Mouse (Mus musculus) liver, adult (tissue): Measurements from ENCODE around the gene Pparg.

Source experiments
- GATA4 ChIP-seq: IDR thresholded peaks from 2 replicates; pipeline ENCODE4 v1.6.1; 2014; ENCODE audit warnings: mild to moderate bottlenecking, low read length; ENCODE audit not compliant: insufficient replicate concordance

Pparg gene

GRCm38 (mm10) chr6:115471956-115472355, 111.2 kb downstream of the Pparg start:
- no peak for TF ChIP-seq GATA4

GRCm38 (mm10) chr6:115477081-115477695, 116.4 kb downstream of the Pparg start:
- TF ChIP-seq GATA4 = peak; percentile 52; the same call in 1 of the 2 replicates

- TF ChIP-seq GATA4 = no peak
Observed at GRCm38 (mm10) chr6:115479963-115480321, 119.2 kb downstream of the Pparg start.

GRCm38 (mm10) chr6:115480322-115481017, 119.7 kb downstream of the Pparg start:
- peak; percentile 83; the same call in 1 of the 2 replicates for TF ChIP-seq GATA4

GRCm38 (mm10) chr6:115481018-115481354, 120.2 kb downstream of the Pparg start:
- no peak for TF ChIP-seq GATA4

DNA sequence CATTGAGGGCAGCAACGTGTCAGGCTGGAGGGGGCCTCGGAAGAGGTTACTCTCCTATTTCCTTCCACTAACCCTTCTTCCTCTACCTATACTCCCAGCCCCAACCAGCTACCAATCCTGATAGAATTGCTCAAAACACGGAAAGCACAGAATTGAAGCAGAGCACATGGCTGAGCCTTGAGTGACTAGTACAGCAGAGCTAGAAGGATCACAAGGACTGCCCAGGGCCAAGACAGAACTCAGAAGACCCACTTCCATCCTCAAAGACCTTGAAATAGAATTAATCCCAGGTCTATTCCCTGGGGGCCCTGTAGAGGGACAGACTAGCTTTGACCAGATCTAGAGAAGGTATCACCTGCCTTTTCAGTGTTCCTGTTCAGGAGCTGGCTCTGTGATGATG, 120.9 kb downstream of the Pparg start:
- TF ChIP-seq GATA4 = no peak

DNA sequence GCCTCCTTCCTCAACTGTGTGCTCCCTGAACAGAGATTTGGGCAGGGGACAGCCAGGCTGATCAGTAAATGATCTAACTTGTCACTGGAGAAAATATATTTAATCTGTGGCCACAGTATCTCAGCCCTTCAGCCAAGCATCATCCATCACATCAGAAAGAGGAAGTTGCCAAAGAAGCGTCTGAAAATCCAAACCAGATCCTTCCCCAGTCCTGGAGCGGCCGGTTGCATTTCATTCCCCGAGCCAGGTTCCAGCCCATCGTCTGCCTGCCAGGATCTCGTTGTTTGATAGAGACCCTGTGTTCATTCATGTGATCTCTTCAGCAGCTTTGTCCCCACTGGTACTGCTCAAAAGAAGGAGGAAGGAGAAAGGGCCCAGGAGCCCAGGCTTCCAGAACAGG, 124.9 kb downstream of the Pparg start:
- TF ChIP-seq GATA4 = no peak

DNA sequence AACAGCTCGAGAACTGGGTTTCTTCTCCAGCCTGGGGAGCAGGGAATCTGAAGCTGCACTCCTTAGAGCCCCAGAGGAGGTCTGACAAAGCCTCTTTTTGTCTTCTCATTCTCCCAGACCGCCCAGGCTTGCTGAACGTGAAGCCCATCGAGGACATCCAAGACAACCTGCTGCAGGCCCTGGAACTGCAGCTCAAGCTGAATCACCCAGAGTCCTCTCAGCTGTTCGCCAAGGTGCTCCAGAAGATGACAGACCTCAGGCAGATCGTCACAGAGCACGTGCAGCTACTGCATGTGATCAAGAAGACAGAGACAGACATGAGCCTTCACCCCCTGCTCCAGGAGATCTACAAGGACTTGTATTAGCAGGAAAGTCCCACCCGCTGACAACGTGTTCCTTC, 129.1 kb downstream of the Pparg start:
- no peak for TF ChIP-seq GATA4

GRCm38 (mm10) chr6:115492952-115493613, 132.3 kb downstream of the Pparg start:
- TF ChIP-seq GATA4 = no peak

DNA sequence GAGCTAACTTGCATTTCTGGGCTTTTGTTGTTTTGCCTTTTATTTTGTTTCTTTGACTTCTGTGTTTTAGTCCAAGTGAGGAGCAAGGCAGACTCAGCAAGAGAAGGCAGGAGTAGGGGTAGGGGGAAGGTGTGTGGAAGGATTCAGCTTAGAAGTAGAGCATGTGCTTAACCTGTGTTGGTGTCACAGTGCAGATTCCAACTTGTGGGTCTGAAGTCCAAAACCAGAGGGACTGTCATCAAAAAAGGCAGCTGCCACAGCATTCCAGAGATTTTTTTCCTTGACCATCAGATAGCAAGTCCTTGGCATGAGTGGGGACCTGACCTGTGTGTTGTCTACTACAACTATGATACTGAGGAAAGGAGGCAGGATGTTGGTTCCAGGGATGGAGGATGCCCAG, 133.1 kb downstream of the Pparg start:
- no peak for TF ChIP-seq GATA4

GRCm38 (mm10) chr6:115499540-115499939, 138.8 kb downstream of the Pparg start:
- TF ChIP-seq GATA4 = no peak

GRCm38 (mm10) chr6:115500234-115500633, 139.5 kb downstream of the Pparg start:
- TF ChIP-seq GATA4 = no peak

DNA sequence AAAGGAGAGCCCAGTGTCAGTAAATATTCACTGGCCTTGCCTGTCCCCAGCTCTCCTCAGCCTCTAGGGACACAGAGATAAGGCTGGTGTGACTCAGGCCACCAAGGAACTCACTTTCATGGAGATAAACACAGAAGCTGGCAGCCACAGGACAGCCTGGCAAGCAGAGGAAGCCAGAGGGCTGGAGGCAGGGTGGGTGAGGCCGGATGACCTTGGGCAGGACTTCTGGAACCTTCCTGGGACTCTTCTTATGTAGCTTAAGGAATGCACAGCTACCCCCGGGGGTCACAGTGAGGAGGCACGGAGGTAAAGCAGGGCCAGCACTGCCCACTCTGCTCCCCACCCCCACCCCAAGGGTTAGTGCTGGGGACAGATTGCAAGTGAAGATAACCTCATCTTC, 140.4 kb downstream of the Pparg start:
- TF ChIP-seq GATA4 = peak; percentile 21; the same call in 1 of the 2 replicates

- no peak for TF ChIP-seq GATA4
Observed at GRCm38 (mm10) chr6:115503038-115503437, 142.3 kb downstream of the Pparg start.

- TF ChIP-seq GATA4 = no peak
Observed at GRCm38 (mm10) chr6:115503549-115504159, 142.9 kb downstream of the Pparg start.

DNA sequence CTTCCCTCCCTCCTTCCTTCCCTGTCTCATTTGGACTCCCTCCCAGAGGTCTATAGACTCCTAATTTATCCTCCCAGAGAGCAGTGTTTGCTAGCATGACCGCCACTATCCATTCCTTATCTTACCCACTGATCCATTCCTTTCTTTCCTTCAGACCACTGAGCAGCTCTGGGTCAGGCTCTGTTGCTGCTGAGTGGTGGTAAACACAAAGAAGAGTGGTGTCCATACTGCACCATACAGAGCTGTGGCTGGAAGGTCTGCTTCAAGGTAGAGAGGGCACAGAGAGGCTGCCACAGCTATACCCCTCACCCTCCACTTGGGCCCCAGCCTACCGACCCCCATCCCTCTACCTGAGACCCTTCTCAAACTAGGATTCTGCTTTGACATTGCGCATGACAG, 143.4 kb downstream of the Pparg start:
- TF ChIP-seq GATA4 = no peak

DNA sequence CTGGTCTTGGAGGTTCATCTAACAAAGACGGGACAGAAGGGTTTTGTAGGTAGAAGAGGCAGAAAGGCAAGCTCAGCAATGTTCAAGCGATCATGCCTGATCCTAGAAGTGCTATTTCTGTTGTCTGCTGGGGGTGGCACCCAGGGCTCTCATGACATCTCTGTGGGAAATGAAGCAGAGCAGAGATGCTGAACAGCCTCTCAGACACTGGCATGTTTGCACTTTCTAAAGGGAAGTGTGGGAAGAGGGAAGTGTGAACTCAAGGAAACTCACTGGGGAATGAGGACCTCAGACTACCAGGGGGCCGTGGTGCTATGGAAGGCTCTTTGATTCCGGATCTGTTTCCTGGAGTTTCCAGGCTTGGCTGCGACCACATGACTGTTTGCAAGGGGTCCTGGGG, 144.2 kb downstream of the Pparg start:
- no peak for TF ChIP-seq GATA4

DNA sequence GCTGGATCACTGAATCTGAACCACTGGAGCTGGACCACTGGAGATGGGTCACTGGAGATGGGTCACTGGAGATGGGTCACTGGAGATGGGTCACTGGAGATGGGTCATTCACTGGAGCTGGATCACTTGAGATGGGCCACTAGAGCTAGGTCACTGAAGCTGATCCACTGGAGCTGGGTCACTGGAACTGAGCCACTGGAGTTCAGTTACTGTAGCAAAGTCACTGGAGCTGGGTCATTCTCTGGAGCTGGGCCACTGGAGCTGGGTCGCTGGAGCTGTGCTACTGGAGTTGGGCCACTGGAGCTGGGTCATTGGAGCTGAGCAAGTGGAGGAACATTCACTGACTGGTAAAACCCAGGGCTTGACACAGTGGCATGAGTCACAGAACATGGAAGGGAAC, 145.7 kb downstream of the Pparg start:
- TF ChIP-seq GATA4 = no peak
